Mouse (Mus musculus) brain, embryonic 18.5 days (tissue): ENCODE data around the gene Pygo2.

Source experiments
- DNase-seq: peaks from one replicate; pipeline ENCODE4 v3.0.0-alpha.2; 2012; ENCODE audit warnings: low read depth, low spot score

Pygo2 gene

DNA sequence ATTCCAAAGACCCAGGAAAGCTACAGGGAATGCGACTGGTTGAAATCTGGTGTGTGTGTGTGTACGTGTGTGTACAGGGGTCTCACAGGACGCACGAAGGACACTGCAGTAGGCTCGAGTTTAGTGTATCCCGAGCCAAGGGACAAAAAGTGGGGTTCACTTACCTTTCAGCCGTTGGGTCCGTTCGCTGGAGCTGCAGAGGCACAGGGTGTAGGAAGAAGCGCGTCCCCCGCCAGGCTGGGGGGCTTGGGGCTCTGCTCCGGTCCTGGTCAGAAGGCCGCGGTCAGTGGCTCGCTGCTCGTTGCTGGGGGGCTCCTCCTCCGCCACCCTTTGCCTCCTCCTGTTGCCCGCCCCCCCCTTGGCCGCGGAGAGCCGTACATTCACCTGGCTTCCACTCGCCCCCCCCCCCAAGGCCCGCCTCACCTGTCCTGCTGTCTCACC is 37.1 kb upstream of the Pygo2 start:
- DNase-seq, result no peak

DNA sequence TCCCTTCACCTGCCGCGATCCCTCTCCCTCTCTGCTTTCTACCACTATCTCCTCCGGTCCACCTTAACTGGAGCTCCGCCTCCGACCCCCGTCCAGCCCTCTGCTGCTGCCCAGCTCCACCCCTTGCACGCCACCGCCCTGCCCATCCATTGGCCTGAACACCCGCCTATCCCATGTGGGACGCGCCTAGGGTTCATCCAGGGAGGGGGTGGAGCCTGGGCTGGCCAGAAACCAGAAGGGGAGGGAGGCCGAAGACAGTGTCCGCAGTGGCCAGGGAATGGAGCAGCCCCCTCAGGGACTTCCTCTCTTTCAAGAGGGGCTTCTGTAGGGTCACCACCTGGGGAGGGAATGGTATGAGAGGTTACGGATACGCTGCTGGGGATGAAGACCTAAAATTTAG is 36.4 kb upstream of the Pygo2 start:
- peak; percentile 79 for DNase-seq

DNA sequence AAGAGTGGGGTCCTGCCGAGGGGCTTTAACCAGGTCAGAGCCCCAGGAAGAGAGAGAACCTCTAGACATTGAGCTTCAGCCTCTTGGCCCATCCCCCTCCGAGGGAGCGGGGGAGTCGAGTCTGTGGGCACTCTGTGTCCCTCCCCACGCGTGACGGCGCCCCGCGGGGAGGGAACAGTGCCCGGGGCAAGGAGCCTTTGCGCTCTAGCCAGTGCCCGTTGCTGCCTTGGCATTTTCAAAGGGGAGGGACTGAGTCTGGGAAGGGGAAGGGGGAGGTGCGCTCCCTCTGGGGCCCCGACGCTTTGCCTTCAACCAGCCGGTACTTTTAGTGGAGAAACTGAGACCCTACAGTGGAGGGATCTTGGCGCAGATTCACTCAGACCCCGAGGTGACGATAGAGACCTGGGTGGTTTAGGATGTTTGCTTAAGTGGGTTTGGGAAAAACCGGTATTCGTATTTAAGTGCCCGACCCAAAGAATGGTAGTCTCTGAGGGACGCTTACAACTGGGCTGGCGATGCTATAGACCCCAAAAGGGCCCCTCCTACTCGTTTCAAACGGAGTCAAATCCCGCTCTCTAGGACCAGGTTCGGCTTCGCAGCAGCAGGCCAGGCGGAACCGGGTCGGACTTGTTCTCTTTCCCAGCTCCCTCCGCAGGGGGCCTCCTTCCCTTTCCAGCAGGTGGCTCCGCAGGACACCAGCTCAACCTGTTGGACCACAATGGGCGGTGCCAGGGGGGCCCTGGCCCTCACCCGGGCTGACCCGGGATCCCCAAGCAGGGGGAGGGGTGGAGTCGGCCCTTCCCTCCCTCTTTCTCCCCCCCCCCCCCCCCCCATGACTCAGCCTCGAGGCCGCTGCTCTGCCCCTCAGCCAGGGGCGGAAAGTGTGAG is 35.8 kb upstream of the Pygo2 start, which contains the start of gene Zbtb7b:
Zbtb7b (minus strand) TSS at position 771 of the 888 bp plus-strand sequence.
- no peak for DNase-seq

DNA sequence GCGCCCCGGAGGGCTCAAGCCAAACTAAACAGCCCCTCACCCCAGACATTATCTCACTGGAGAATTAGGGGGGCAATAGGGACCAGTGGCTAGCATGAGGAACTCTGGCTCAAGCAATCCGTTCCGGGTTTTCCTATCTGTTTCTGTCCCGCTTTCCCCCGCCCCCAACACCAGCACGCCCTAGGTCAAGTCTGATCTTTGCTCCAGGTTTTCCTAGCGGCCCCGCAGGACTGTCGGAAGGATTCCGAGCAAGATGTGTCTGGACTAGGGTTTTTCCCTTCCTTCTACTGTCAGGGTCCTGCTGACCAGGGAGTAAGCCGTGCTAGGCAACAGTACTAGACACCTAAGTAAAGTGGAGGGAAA is 35.1 kb upstream of the Pygo2 start:
- DNase-seq, result no peak

DNA sequence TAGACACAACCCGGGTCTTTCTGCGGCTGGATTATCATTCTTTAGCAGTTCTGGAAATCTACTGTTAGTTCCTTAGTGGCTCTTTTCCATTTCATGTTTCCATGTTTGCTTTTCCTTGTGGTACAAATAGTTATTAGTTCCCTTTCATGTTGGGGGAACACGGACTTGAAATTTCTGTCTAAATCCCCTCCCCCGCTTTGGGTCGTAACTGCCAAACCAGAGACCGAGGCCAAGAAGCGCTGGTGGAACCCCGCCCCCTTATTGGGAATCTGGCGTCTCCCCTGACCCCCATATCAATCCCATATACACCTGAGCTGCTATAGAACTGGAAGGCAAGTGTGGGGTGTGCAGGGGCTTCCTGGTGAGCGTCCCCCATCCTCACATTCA is 34.6 kb upstream of the Pygo2 start:
- DNase-seq, result no peak

GRCm38 (mm10) chr3:89395806-89396653 is 34.0 kb upstream of the Pygo2 start:
- DNase-seq, result no peak

DNA sequence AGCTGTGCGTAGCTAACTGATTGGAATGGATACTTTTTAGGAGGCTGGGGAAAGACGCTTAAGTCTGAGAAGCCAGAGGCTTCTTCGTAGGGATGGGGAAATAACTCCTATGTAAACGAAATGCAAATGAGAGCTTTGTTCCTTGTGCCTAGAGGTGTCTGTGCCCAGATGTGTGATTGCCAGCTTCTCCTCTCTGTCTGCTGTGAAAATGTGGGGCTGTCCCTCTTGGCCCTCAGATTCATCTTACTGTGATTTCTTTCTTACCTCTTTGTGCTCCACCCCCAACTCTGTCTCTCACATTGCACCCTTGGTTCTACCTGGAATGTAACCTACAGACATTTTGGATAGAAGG is 33.4 kb upstream of the Pygo2 start:
- DNase-seq, result no peak

- no peak for DNase-seq
These were observed 28.7 kb upstream of the Pygo2 start for GRCm38 (mm10) chr3:89401329-89401728.

GRCm38 (mm10) chr3:89402693-89403092 is 27.3 kb upstream of the Pygo2 start, which contains the start of gene Lenep:
TSS of gene Lenep (minus strand) at chr3:89402793.
- DNase-seq, result no peak

DNA sequence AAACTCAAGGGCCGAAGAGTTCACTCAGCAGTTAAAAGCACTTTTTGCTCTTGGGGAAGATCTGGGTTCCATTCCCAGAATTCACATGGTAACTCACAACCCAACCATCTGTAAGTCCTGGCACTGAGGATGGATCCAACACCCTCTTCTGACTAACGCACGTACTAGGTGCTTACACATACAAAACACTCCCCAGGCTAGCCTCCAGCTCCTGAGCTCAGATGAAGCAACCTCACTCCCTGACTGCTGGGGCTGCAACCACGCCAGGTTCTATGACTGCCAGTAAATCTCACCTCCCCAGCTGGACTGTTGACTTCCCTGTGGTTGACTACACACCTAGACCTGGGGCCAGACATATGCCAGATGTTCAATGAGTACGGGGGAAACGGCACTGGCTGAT is 23.1 kb upstream of the Pygo2 start:
- DNase-seq, result no peak

- DNase-seq, result no peak
These were observed 21.6 kb upstream of the Pygo2 start for GRCm38 (mm10) chr3:89408448-89408847.

- no peak for DNase-seq
These were observed 20.3 kb upstream of the Pygo2 start for GRCm38 (mm10) chr3:89409701-89410100.

GRCm38 (mm10) chr3:89410864-89411263 is 19.1 kb upstream of the Pygo2 start:
- no peak for DNase-seq

DNA sequence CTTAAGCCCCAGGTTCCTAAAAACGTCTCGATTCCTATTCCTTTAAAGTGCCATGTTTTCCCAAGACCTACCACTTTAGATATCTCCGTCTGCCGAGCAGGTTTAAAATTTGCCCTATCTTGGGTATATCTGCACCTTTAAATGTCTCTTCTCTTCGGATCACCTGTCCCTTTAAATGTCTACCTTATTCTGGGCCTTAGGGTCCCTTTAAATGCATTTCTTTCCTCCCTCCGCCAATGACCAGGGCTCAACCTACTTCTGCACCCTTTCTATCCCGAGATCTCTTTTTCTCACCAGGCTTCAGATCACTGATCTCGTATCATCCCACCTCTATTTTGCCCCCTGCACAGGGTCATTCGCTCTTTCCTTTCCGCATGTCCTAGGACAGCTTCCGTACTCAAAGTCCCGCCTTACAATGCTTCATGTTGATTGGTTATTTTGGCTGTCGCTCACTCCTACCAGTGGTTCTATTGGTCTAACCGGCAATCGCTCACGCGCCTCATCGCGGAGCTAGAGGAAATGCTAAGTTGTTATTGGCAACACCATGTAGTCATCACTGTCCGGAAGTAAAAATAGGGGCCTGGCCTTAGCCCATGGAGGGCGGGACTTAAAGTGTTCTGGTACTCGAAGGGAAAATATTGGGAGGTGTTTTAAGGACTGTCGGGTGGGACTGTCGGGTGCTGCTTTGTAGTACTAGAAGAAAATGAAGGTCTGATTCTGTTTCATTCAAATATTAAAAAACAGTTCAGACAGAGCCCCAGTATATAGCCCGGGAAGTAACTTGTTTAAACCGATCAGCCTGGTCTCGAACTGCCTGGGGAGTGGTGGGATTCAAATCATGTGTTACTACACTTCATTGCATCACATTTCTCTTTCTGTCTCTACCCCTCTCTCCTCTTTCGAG is 18.3 kb upstream of the Pygo2 start, which contains the start of gene Flad1:
Flad1 (minus strand) TSS at position 381 of the 904 bp plus-strand sequence.
- DNase-seq, result peak; percentile 99

DNA sequence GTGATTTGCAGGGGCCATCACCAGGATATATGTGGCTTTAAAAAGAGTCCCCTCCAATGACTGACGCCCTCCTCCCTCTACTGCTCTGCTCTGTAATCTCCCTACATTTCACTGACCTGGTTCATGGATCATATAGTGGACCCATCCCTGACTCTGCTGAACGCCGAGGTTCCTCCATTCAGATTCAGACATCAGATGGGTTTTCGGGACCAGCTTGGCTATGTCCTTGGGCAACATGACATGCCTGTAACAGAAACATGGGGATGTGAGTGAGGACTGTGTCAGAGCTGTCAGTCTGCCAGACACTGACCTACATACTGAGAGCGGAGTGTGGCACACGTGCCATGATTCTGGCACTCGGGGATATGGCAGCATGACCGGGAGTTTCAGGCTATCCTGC is 13.9 kb upstream of the Pygo2 start:
- DNase-seq, result no peak

- no peak for DNase-seq
These were observed 12.9 kb upstream of the Pygo2 start for GRCm38 (mm10) chr3:89417131-89417530.

- DNase-seq, result no peak
These were observed 12.2 kb upstream of the Pygo2 start for GRCm38 (mm10) chr3:89417840-89418169.

- peak; percentile 98 for DNase-seq
These were observed 11.7 kb upstream of the Pygo2 start, which contains the start of the genes Cks1b and Shc1 for GRCm38 (mm10) chr3:89418170-89418860. TSS of gene Cks1b (minus strand) at chr3:89418383. TSS of gene Shc1 (plus strand) at chr3:89418443.

DNA sequence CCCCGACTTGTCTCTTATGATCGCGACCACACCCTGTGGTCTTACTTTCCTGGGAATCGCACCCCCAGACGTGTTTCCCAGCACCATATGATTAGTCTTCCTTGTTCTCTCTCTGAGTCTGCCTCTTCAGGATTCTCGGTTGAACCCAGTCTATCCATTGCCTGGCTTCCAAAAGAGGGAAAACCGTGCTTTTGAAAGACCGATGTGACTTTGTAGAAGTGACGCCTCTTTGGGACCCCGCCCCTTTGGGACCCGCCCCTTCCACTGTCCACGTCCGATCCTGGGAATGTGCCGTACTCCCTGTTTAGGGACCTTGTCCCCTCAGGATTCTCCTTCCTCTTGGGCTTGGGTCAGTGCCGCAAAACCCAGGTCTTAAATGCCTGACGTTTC is 11.2 kb upstream of the Pygo2 start:
- no peak for DNase-seq

- no peak for DNase-seq
These were observed 10.4 kb upstream of the Pygo2 start for GRCm38 (mm10) chr3:89419571-89419970.

DNA sequence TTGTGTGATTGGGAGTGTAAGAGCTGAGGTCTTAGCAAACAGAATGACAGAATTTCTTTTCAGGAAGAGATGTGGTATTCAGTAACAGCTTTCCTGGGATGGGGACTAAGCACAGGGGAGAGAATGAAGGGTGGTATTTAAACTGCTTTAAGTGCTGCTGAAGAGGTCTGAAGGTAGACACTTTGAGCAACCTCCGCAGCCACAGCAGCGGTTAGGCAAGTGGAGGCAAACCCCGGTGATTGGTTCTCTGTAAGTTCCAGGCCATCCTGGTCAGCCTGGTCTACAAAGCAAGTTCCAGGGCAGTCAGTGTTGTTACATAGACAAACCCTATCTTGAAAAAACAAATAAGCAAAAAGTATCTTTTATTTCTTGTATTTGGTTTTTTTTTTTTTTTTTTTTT is 10.0 kb upstream of the Pygo2 start:
- DNase-seq, result no peak
